ENCODE assay signal across 33 mouse cellular contexts in genomic region chr7:109045876-109046275, GRCm38 (mm10). TPM values are rescaled to one million over a fixed set of nuclear protein-coding genes. Genes with fewer than 3 reads are reported as not detected.
"Had no signal": no experiment of that assay in that cellular context is flagged by ENCODE, and none has a peak within 500 bp of the region (broad histone marks: within the 10 kb centered on the region; RNA-seq: fewer than 3 reads in every experiment).

No protein-coding gene starts in this region.

- H3K9me3 ChIP-seq: heart, embryonic 12.5 days; heart, embryonic 13.5 days; heart, embryonic 15.5 days; hindbrain, embryonic 10.5 days; hindbrain, embryonic 12.5 days; hindbrain, embryonic 13.5 days; hindbrain, embryonic 15.5 days; intestine, embryonic 15.5 days; kidney, embryonic 15.5 days had no signal

- H3K9ac ChIP-seq: heart, embryonic 12.5 days; heart, embryonic 13.5 days; heart, embryonic 15.5 days; hindbrain, embryonic 12.5 days; hindbrain, embryonic 13.5 days; hindbrain, embryonic 14.5 days; hindbrain, embryonic 15.5 days; intestine, embryonic 15.5 days; kidney, embryonic 15.5 days had no signal

- H3K27me3 ChIP-seq: heart, embryonic 12.5 days; heart, embryonic 13.5 days; heart, embryonic 15.5 days; hindbrain, embryonic 12.5 days; hindbrain, embryonic 13.5 days; hindbrain, embryonic 15.5 days; intestine, embryonic 15.5 days; kidney, embryonic 15.5 days had no signal

- H3K4me3 ChIP-seq: heart, embryonic 12.5 days; heart, embryonic 13.5 days; heart, embryonic 15.5 days; hindbrain, embryonic 10.5 days; hindbrain, embryonic 12.5 days; hindbrain, embryonic 13.5 days; hindbrain, embryonic 15.5 days; intestine, embryonic 15.5 days; kidney, embryonic 15.5 days; layer of hippocampus, adult 2 months; left cerebral cortex, adult 2 months had no signal

- ATAC-seq: hindbrain, embryonic 16.5 days; hindbrain, postnatal 0 days; inflammation-experienced regulatory T-cells, adult 6 months; intestine, embryonic 15.5 days; intestine, embryonic 16.5 days had no signal

- H3K27ac ChIP-seq: heart, embryonic 13.5 days; heart, embryonic 15.5 days; hindbrain, embryonic 10.5 days; hindbrain, embryonic 12.5 days; hindbrain, embryonic 13.5 days; hindbrain, embryonic 14.5 days; hindbrain, embryonic 15.5 days; hindbrain, postnatal 0 days; intestine, embryonic 15.5 days; kidney, embryonic 15.5 days; kidney, postnatal 0 days; layer of hippocampus, adult 2 months; left cerebral cortex, adult 2 months had no signal

- H3K36me3 ChIP-seq: heart, embryonic 12.5 days; heart, embryonic 13.5 days; heart, embryonic 15.5 days; intestine, embryonic 15.5 days; kidney, embryonic 15.5 days had no signal

- DNase-seq: heart, postnatal 10 days; heart, postnatal 14 days; heart, postnatal 4 days; kidney, adult 11 months; kidney, adult 18-20 months; kidney, adult 2 months; kidney, adult 8-10 months; kidney, adult 9 months; kidney, postnatal 10 days; kidney, postnatal 14 days; kidney, postnatal 25 days; kidney, postnatal 36 days; kidney, postnatal 4 days; layer of hippocampus, adult 9-11 months; layer of hippocampus, postnatal 36 days had no signal

- H3K4me2 ChIP-seq: heart, embryonic 11.5 days; heart, embryonic 12.5 days; heart, embryonic 13.5 days; heart, embryonic 15.5 days; hindbrain, embryonic 12.5 days; hindbrain, embryonic 13.5 days; hindbrain, embryonic 14.5 days; hindbrain, embryonic 15.5 days; intestine, embryonic 15.5 days; kidney, embryonic 15.5 days had no signal

- H3K4me1 ChIP-seq: heart, embryonic 12.5 days; heart, embryonic 13.5 days; heart, embryonic 15.5 days; hindbrain, embryonic 10.5 days; hindbrain, embryonic 12.5 days; hindbrain, embryonic 13.5 days; hindbrain, embryonic 15.5 days; intestine, embryonic 15.5 days; kidney, embryonic 15.5 days had no signal

RNA-seq across cellular contexts. Expression of gene Ric3, which starts 37.3 kb away (rescaled TPM):
- polyA plus RNA-seq: inflammation-experienced regulatory T-cells, adult 6 months had no signal
